Mouse (Mus musculus) kidney, adult 8-10 months (tissue): Measurements from ENCODE around the gene Lrrc8e.

Source experiments
- DNase-seq, 2 experiments: peaks; one replicate each; pipeline ENCODE4 v3.0.0; 2022

The Lrrc8e gene

GRCm38 (mm10) chr8:4258233-4258632 lies 31.6 kb downstream of the Lrrc8e start:
- peak in 1 of 2 experiments; percentile 63 for DNase-seq

GRCm38 (mm10) chr8:4258678-4259077 lies 32.1 kb downstream of the Lrrc8e start:
- no peak for DNase-seq

DNA sequence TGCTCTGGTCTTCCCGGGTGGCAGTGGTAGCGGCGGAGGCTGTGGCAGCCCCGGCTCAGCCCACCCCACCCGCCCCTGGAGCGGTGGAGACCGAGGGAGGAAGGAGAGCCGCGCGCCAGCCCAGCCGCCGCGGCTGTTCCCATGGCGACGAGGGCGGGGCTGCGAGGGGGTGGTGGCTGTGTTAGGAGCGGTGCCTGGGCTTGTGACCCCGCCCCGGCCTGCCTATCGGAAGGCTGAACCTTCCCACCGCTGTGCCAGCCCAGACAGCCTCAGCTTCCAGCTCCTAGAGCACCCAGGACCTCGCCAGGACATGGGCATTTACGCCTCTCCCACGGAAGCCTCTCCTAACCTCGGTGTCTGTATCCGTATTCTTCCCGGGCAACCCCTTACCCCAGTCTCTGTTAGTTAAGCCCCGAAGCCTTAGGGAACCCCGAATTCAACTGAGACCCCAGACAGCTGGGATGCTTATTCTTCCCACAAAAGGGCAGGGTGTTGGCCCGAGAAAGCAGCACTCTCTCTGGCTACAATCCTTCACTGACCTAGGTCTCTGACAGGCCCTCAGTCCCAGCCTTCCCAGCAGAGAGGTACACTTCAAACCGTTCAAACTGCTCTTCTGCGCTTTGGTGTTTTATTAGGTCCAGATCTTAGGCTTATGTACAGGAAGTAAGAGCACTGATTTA lies 32.6 kb downstream of the Lrrc8e start, which contains the start of gene Ctxn1:
Gene Ctxn1, minus strand, starts transcription at position 150 of the 680 bp plus-strand sequence.
- DNase-seq: peak; percentile 94 to 96

DNA sequence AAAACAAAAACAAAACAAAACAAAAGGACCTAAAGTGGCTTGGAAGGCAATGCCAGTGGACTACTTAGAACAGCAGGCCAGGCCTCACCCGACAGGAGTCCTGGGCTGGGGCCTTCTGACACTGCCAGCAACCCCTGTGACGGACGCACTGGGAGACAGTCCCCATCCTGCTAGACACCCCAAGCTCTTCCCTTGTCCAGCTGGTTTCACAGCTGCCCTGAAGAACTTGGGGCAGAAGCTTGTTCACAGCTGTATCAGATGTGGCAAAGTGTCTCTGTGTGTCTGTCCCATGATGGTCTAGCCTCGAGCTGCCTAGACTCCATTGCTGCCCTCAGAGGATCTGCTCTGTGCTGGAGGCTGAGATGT lies 33.2 kb downstream of the Lrrc8e start:
- DNase-seq: no peak

GRCm38 (mm10) chr8:4263105-4263791 lies 36.6 kb downstream of the Lrrc8e start:
- DNase-seq: no peak

DNA sequence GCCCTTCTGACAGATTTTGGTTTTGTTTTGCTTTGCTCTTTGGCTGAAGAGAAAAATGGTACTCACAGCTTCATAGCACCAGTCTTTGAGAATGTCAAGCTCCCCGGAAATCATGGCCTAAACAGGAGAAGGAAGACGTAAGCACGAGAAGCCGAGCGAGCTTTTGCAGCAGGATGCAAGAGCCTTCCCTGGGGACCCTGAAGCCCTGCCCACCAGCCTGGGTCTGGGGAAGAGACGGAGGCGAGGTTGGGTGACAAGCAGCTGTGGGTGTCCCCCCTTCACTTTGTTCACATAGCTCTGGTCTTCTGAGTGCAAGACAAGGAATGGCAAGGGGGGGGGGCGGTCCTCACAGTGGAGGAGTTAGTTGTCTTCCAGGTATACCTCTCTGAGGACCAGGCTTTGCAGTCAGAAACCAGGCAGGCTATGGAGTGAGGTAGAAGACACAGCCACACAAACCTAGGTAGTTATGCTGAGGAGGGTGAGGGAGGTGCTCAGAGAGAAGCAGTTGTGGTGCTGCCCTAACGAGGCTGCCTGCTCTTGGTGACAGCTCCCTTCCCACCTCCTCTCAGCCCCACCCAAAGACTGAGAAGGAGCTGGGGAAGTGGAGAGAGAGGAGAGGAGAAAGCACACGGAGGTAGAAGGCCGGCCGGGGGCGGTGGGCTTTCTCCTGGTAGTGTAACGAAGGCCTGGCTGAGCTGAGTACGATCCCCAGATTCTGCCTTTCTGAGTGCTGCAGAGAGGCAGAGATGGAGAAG lies 38.7 kb downstream of the Lrrc8e start:
- DNase-seq: no peak

DNA sequence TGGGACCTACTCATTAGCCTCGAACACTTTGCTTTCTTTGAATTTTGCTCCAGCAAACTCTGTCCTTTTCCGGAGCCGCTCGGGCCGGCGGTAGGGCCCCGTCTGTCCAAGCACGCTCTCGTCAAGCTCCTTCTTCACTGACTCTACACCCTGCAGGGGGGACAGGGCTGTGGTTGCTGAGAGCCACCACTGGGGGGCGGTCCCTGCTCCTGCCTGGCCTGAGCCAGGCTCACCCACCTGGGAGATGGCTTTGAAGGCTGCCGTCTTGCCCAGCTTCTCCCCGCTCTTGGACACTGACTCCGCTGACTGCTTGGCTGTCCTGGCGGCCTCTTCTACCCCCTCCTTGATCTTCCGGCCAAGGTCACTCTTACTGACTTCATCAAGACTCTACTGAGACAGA lies 41.0 kb downstream of the Lrrc8e start:
- DNase-seq: no peak

GRCm38 (mm10) chr8:4269609-4270008 lies 43.0 kb downstream of the Lrrc8e start:
- no peak for DNase-seq

- peak; percentile 94 to 96 for DNase-seq
Measured at GRCm38 (mm10) chr8:4275275-4276110, 48.9 kb downstream of the Lrrc8e start, which contains the start of gene Timm44. Timm44 (minus strand) TSS chr8:4275913.

- no peak for DNase-seq
Measured at GRCm38 (mm10) chr8:4276111-4276465, 49.5 kb downstream of the Lrrc8e start.
